Mouse (Mus musculus) heart, postnatal 0 days (tissue): ENCODE results near the gene Trp53inp2. TPM values are rescaled to one million over a fixed set of nuclear protein-coding genes. Genes with fewer than 3 reads are reported as not detected.

Source experiments
- ATAC-seq: fragments of 200-750 bp; cut with Nextera tagmentation; 2 replicates; pipeline ENCODE4 v1.8.0; 2017; ENCODE audit warnings: low read depth, moderate number of reproducible peaks, moderate library complexity; ENCODE audit not compliant: insufficient read depth
- DNase-seq: peaks from one replicate; pipeline ENCODE4 v3.0.0-alpha.2; 2016; ENCODE audit warnings: low spot score
- H3K27ac ChIP-seq: fragments of 300-500 bp; sonication (generic); 2 replicates; pipeline ENCODE4 v1.5.1; 2014; ENCODE audit warnings: low read depth, mild to moderate bottlenecking
- H3K27me3 ChIP-seq: fragments of 300-500 bp; sonication (generic); 2 replicates; pipeline ENCODE4 v1.6.1; 2014; ENCODE audit warnings: low read length, mixed read lengths; ENCODE audit not compliant: control insufficient read depth, insufficient read depth
- H3K36me3 ChIP-seq: fragments of 300-500 bp; sonication (generic); replicated peaks from 2 replicates; pipeline ENCODE4 v1.6.1; 2014; ENCODE audit warnings: low read length, mixed read lengths; ENCODE audit not compliant: control insufficient read depth, insufficient read depth
- H3K4me1 ChIP-seq: fragments of 300-500 bp; sonication (generic); 2 replicates; pipeline ENCODE4 v1.6.1; 2014; ENCODE audit warnings: antibody characterized with exemption; ENCODE audit not compliant: control insufficient read depth, insufficient read depth
- H3K4me2 ChIP-seq: fragments of 300-500 bp; sonication (generic); 2 replicates; pipeline ENCODE4 v1.6.1; 2014; ENCODE audit warnings: low read depth, mild to moderate bottlenecking, low read length, moderate library complexity
- H3K4me3 ChIP-seq: fragments of 300-500 bp; sonication (generic); 2 replicates; pipeline ENCODE4 v1.5.1; 2014; ENCODE audit warnings: low read depth, low read length
- H3K9ac ChIP-seq: fragments of 300-500 bp; sonication (generic); replicated peaks from 2 replicates; pipeline ENCODE4 v1.6.1; 2014; ENCODE audit warnings: low read depth, low read length, mixed read lengths
- H3K9me3 ChIP-seq: fragments of 300-500 bp; sonication (generic); replicated peaks from 2 replicates; pipeline ENCODE4 v1.6.1; 2016; ENCODE audit warnings: low read length; ENCODE audit not compliant: control insufficient read depth
- CTCF ChIP-seq: IDR thresholded peaks from 2 replicates; pipeline ENCODE4 v1.5.1; 2016; ENCODE audit warnings: antibody characterized with exemption, control low read depth, low read depth
- EP300 ChIP-seq: IDR thresholded peaks from 2 replicates; pipeline ENCODE4 v1.6.1; 2016; ENCODE audit warnings: antibody characterized with exemption, low read depth
- WGBS: fragments of 180-500 bp; shearing (Covaris S2); extraction: QIAGEN DNeasy Blood & Tissue Kit; methylation state at CpG from one replicate; pipeline ENCODE4 v1.1.7; 2014; 5-methylcytosine and 5-hydroxymethylcytosine counted together
- polyA plus RNA-seq: library from polyadenylated mRNA; unstranded; fragments of >200 nt; fragmentation: Nextera tagmentation; extraction: Ambion mirVana; gene quantifications from 2 replicates; pipeline ENCODE4 v1.2.1, GENCODE M21; 2015
- total RNA-seq: library from RNA; depleted of rRNA; stranded (reverse); fragments of >200 nt; gene quantifications from 2 replicates; pipeline ENCODE4 v1.2.3, GENCODE M21; 2014; ENCODE audit warnings: low replicate concordance

The Trp53inp2 gene
- total and polyA plus RNA-seq, 2 experiments from 2014 or later, result 202 to 348 TPM

DNA sequence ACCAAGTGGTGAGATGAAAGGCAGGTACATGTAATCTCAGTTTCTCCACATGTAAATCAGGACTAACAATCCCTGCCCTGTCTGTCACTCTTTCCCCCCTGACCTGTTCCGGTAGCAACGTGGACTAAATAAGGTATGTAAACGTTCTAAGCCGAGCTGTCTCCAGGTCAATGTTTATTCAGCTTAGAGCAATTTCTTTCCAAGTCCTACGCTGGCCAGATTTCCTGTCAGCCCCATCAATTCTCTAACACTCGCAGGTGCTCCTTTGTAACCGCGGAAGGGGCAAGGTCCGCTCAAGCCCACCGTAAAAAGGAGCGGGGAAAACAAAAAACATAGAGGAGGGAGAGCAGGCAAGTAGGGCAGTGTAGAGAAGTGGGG is 190 bp downstream of the Trp53inp2 start:
- no peak for ATAC-seq
- Histone ChIP-seq H3K4me2 (peak overlapping the region; percentile 93), H3K27ac (peak overlapping the region; percentile 99), H3K9me3 (no peaks in the 10 kb centered on the region), H3K9ac (peak overlapping the region; percentile 76), H3K4me3 (peak overlapping the region; percentile 71), H3K36me3 (peaks cover 10% of the 10 kb centered on the region), H3K27me3 (no peaks in the 10 kb centered on the region), H3K4me1 (peaks cover 33% of the 10 kb centered on the region)
- no peak for DNase-seq
- 3% methylated on average over 11 of the region's 11 CpGs for WGBS
- TF ChIP-seq CTCF (no peak), EP300 (no peak)

DNA sequence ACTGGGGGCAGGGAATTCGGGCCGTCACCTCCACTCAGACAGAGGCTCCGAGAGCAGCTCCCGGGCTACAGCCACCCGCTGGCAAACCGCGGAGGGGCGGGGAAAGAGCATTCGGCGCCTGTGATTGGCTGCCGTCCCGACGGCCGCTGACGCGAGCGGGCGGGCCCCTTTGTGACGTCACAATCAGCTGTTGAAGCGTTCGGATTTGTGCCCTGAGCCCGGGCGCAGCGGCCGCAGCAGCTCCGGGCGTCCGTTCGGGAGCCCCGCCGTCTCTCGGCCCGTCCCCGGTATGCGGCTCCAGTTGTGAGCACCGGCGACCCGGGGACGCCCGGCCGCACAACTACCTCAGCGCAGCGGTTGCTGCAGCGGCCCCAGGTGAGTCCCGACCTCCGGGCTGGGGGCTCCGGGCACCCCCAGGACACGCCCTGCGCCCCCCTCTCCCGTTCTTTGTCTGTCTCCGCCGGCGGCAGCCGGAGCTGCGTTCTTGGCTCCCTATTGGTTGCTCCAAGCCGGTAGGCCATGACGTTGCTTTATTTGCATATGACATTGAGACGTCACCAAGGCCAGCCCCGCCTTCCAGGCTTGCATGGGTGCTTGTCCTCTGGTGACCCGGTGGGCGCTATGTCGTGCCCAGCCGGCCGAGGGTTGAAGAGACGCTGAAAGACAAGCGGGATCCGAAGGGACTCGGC is 928 bp downstream of the Trp53inp2 start:
- Histone ChIP-seq H3K4me1 (peaks cover 33% of the 10 kb centered on the region), H3K27ac (peak overlapping the region; percentile 99), H3K36me3 (peaks cover 17% of the 10 kb centered on the region), H3K27me3 (no peaks in the 10 kb centered on the region), H3K4me3 (peak overlapping the region; percentile 71), H3K9me3 (no peaks in the 10 kb centered on the region), H3K9ac (peak overlapping the region; percentile 76), H3K4me2 (peak overlapping the region; percentile 93)
- ATAC-seq, result peak; percentile 90
- TF ChIP-seq CTCF (no peak), EP300 (peak; percentile 64)
- under 1% methylated on average over 68 of the region's 68 CpGs for WGBS
- peak; percentile 97 for DNase-seq

DNA sequence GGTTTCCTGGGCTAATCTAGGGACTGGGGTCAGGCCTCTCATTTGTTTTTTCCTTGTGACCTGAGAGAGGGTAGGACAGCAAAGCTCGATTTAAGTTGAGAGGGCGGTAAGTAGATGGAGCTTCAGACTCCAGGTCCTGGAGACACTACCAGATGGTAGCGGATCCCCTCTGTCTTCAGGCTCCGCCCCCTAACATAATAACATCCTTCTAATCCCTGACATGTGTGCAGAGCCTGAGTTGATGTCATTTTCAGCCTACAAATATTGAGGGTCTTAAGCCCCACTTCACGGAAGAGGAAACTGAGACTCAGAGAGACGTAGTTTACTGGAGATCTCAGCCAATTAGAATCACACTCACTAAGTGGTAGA is 1.5 kb downstream of the Trp53inp2 start:
- no peak for TF ChIP-seq EP300
- TF ChIP-seq CTCF, result no peak
- DNase-seq, result no peak
- peak; percentile 5; the same call in 1 of the 2 replicates for ATAC-seq
- Histone ChIP-seq H3K4me2 (peak overlapping the region; percentile 93), H3K36me3 (peaks cover 23% of the 10 kb centered on the region), H3K4me3 (peak overlapping the region; percentile 71), H3K9me3 (no peaks in the 10 kb centered on the region), H3K27ac (peak overlapping the region; percentile 99), H3K9ac (peak overlapping the region; percentile 76), H3K27me3 (no peaks in the 10 kb centered on the region), H3K4me1 (peaks cover 33% of the 10 kb centered on the region)
- WGBS, result 10% methylated on average over 6 of the region's 6 CpGs

DNA sequence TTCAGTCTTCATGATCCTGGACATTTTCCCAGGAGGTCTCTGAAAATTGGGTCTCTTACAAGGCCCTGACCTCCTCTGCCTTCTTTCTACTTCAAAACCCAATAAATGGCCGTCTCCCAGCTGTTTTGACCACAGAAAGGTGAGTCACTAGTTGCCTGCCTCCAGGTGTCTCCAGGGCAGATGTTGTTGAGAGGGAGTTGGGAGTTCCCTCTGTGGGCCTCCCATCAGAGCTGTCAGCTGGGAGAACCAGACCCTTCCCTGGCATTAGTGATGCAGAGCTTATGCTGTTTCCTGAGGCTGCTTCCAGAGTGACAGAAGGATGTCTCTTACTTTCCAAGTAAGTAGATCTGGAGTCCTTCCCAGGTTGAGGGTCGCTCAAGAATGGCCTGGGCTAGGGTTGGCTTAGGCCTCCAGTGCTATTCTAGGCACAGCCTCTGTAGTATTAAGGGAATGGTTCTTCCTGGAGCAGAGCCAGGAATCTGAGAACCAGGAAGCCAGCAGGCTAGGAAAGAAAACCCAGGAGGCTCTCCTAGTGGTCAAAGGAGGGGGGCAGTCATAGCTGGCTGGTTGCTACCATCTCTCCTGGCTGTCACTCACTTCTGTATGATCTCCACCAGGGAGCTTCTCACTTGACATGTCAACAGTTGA is 2.1 kb downstream of the Trp53inp2 start:
- Histone ChIP-seq H3K9me3 (no peaks in the 10 kb centered on the region), H3K4me3 (peak overlapping the region; percentile 71), H3K27ac (peak overlapping the region; percentile 99), H3K4me2 (peak overlapping the region; percentile 93), H3K9ac (peak overlapping the region; percentile 76), H3K36me3 (peaks cover 29% of the 10 kb centered on the region), H3K4me1 (peaks cover 33% of the 10 kb centered on the region), H3K27me3 (no peaks in the 10 kb centered on the region)
- ATAC-seq (peak; percentile 22), DNase-seq (peak; percentile 85)
- 28% methylated on average over 2 of the region's 2 CpGs for WGBS
- TF ChIP-seq EP300 (no peak), CTCF (peak; percentile 33; the same call in 1 of the 2 replicates)

DNA sequence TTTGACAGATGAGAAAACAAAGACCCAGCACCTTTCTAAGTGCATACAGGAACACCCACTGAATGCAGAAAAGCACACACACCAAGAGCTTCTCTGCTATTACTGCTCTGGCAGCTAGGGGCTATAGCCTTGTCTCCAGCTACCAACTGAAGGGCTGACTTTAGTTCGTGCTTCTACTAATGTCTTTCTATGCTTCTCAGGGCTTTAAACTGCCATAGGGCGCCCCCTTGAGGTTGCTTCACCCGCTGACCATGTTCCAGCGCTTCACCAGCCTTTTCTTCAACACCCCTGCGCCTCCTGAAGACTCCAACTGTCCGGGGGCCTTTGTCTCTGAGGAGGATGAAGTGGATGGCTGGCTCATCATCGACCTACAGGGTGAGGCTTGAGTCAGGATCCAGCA is 4.2 kb downstream of the Trp53inp2 start:
- H3K36me3 ChIP-seq, result peaks cover 50% of the 10 kb centered on the region
- H3K27me3 ChIP-seq, result no peaks in the 10 kb centered on the region
- H3K27ac ChIP-seq, result no peak overlapping the region
- peaks cover 44% of the 10 kb centered on the region for H3K4me1 ChIP-seq
- DNase-seq (peak; percentile 85), ATAC-seq (no peak)
- no peak overlapping the region for H3K4me2 ChIP-seq
- WGBS, result 34% methylated on average over 7 of the region's 7 CpGs
- H3K9me3 ChIP-seq, result no peaks in the 10 kb centered on the region
- no peak overlapping the region for H3K9ac ChIP-seq
- TF ChIP-seq EP300 (no peak), CTCF (peak; percentile 73)
- no peak overlapping the region for H3K4me3 ChIP-seq
